Mouse (Mus musculus) yolk sac, embryonic 10.5 days (tissue): ENCODE measurements around the gene Ddx25.
A peak's percentile ranks its signal among the peaks of the same experiment; 100 is the strongest.

Source experiments
- DNase-seq: peaks from one replicate; pipeline ENCODE4 v3.0.0-alpha.2; 2017; ENCODE audit warnings: low spot score

The Ddx25 gene

DNA sequence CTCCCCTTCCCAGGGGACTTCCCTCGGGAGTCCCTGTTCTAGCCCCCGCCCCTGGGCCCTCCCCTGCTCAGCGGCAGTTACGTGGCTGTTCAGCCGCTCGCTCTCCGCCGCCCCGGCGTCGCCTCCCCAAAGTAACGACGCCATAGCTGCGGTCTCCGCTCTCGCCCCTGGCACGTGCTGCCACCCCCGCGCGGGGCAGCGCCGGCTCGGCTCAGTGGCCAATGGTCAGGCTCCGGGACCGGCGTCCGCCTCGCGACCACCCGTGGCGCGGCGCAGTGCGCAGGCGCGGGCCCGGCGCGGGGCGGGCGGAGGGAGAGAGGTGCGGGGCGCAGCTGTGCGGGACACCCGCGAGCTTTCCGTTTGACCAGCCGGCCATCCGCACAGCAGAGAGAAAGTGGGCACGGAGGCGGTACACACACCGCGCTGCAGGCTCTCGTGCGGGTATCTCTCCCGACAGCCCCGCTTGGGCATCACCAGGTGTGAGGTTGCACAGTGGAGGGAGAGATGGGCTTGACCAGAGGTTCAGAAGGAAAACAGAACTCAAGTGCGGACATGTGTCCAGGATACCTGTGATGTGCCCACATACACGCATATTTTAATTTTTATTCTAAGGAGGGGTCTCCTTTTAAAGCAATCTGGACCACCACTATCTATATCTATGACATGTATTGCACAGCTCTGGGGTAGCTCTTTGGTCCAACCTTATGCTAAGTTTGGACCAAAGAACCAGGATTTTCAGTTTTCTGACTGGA lies at the start of gene Ddx25, which contains the start of gene Pus3:
TSS of gene Ddx25 (minus strand) at position 272 of the 752 bp plus-strand sequence.
TSS of gene Pus3 (plus strand) at position 339 of the 752 bp plus-strand sequence.
- peak; percentile 60 for DNase-seq

DNA sequence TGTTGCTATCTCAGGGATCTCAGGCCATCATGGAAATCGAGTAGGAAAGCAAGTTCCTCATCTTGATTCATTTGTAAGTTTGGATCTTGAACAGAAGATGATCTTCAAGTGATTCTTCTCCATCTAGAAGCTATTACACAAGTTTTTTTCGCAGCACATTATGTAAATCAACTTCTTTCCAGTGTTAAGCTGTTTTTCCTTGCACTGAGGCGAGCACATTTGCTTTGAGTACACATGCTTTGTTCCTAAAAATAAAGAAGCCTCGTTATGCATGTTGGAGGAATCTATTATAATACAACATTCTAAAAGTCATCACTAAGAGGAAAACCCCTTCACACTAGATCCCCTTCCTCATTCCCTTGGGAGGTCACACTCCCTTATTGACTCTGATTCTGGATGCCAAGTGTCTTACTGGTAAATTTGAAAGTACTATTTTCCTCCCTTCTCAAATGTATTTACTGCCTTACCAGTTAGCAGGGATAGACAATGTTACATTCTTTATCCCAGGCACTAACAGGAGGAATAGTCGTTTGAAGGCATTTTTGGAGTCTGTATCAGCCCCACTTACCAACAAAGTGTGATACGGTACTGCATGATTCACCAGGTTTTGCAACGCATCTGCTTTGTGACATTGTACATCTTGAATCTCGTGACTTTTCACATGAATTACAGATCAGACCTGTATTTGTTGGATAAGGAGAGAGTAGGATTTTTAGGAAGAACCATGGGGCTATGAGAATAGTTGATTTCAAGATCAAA lies 49.5 kb upstream of the Ddx25 start:
- DNase-seq = no peak

DNA sequence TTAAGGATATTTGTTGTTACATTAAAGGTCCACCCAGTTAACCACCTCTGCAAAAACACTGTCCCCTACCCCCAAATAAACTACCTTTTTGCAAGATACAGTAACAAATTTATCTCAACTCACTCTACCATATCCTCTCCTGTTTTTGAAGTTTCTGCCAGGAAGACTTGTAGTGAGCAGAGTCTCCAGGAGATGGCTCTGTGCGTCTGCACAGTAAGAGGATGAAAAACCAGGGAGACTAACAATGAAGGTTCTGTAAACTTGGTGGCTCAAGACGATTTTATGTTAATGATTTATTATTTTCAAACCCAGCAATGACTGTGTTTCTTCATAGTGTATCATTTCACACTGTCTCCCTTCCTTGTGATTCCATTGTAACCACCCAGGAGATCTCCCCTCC lies 34.6 kb upstream of the Ddx25 start:
- DNase-seq = no peak

DNA sequence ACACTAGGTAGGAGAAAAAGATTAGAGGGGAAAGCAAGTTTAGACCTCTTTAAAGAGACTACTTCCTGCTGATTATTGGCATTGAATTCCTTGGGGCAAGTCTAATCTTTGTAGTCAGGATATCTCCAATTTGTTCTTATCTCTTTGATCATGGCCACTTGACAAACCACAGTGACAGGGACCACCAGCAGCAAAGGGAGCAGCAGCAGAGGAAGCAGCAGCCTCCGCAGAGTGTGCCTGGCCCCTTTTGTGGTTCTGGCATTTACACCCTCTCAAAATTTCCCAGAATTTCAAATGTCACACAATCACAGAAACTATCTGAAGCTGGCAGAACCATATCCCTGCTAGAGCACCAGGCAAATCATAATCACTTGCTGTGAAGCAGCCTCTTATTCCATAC lies 29.3 kb upstream of the Ddx25 start:
- no peak for DNase-seq

DNA sequence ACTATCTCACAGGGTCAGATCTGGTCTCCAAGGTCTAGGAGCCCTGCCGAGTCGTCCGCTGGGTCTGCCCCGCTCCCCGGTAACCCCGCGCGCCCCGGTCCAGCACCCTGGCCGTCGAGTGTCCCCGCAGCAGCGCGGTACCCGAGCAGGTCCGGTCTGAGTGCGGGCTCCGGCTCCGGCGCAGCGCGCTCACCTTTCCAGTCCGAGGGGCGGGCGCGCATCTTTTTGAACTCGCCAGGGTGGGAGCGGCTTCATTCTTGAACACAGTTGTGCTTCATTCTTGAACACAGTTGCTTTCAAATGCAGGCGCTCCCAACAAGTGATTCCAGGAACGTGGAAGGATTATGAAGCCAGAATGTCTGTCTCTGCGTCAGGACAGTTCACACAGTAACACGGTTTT lies 16.1 kb upstream of the Ddx25 start:
- no peak for DNase-seq

DNA sequence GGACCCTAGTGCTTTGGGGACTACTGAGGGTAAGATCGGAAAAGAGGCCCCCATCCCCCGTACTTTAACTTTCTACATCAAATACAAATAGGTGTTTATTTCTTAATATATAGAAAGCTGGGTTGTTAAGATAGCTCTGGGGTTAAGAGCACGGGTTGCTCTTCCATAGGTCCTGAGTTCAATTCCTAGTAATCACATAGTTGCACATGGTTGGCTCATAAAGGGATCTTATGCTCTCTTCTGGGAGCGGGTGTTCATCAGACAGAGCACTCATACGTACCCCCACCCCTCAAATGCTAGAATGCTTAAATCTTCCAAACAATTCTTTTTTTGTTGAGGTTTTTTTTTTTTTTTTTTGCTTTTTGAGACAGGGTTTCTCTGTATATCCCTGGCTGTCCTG lies 12.3 kb upstream of the Ddx25 start:
- no peak for DNase-seq

DNA sequence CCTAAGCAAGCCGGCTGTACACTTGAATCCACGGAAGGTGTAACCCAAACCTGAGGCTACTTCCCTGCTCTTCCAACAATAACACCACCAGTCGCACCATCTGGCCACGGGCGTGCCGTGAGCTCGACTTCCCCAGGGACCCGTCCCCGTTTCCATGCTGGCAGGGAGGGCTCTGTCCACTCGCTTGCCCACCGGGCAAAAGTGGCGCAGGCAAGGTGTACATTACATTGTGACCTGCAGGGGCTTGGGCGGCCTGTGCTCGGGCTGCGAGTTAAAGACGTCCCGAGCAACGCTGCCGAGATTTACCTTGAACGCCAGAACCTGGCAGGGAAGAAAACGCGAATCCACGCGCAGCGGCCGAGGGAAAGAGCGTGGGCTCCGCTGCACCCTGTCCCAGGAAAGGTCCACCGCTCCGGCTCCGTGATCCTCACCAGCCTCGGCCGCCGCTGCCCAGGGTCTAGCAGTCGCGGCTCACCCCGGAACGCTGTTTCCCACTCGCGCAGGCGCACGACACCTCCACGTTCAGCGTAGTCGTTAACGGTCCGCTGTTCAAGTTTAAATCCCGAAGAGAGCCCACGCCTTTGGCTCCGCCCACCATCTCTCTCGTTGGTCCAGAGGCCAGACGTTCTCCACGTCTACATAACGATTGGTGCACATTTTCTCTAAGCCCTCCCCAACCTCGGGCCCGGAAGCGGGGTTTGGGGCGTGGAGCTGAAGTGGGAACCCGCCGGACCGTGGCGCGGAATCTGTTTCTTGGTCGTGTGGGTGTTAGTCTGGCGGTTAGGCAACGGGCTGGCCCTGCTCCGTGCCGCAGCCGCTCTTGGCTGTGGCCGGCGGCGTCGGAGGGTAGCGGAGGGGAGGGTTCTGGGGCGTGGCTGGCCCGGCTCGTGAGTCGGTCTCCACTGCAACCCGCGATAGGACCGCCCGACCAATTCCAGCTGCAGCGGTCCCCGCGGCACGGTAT lies 11.5 kb upstream of the Ddx25 start, which contains the start of the genes Pate2 and Hyls1:
TSS of gene Pate2 (plus strand) at position 714 of the 964 bp plus-strand sequence.
TSS of gene Hyls1 (minus strand) at position 828 of the 964 bp plus-strand sequence.
- DNase-seq = peak; percentile 94

DNA sequence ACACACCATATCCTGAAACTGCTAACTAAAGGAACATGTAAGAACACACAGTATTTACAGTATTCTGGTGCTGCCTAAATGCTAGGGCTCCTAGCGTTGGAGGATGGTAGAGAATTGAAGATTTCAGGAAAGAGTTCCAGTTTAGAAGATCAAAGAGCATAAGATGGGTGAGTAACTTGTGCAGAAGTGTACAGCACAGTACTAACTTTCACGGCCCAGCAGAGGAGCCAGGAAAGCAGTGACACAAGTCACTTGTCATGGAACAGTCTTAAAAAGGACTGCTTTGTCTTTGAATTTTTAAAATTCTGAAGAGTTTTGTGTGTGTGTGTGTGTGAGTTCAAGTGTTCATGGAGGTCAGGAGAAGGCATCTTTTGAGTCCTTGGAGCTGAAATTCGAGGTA lies 9.7 kb upstream of the Ddx25 start:
- DNase-seq = no peak

DNA sequence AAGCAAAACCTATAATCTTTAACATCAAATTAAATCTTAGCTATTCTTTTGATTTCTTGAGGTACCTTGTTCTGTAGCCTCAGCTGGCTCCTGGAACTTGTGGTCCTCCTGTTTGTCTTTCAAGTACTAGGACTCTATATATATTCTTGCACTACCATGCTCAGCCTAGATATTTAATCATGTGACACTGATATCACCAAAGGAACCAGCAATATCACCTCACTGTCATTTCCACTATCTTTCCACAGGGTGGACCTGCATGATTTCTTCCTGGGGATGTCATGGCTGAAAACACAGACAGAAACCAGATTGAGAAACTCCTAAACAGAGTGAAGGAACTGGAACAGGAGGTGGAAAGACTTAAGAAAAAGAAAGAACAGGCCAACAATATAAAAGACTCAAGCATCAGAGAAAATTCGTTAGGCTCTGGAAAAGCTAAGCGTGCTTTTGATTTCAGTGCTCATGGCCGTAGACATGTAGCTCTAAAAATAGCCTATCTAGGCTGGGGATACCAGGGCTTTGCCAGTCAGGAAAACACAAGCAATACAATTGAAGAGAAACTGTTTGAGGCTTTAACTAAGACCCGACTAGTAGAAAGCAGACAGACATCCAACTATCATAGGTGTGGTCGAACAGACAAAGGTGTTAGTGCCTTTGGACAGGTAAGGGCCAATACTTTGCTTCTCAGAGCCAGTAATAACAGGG lies 6.4 kb upstream of the Ddx25 start:
- no peak for DNase-seq

DNA sequence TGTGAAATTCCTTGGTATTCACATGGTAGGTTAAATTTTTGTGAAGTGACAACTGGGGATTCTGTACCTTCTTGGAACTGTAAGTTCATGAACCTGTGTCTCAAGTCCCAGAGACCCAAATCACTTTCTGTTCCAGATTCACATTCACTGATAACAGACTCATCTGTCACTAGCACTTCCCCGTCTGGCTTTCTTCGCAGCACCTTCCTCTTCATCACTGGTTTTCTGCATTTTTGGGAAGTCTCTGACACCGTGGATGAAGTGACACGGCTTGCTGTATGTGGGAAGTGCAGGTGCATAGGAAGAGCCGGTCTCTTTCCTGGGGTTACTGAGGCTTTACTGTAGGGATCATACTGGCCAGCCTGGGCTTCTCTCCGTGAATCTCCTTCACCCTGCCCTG lies 3.3 kb upstream of the Ddx25 start:
- DNase-seq = no peak

DNA sequence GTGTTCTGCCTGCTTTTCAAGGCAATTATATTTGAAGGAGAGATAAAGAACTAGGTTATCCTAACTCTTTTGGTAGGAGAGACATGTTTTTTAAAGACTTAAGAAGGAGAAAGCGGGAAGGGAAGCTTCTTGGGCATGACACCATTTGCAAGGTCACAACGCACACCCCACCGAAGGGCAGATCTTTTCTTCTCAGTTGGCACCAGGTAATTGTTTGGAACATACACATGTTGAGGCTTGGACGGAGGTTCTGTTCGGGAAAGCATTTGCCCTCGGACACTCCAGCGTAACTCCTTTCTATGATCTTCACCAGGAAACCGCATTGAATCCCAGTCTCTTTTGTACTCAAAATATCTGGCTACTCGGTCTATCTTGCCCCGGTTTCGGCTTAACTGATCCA lies 2.7 kb upstream of the Ddx25 start:
- DNase-seq = no peak

DNA sequence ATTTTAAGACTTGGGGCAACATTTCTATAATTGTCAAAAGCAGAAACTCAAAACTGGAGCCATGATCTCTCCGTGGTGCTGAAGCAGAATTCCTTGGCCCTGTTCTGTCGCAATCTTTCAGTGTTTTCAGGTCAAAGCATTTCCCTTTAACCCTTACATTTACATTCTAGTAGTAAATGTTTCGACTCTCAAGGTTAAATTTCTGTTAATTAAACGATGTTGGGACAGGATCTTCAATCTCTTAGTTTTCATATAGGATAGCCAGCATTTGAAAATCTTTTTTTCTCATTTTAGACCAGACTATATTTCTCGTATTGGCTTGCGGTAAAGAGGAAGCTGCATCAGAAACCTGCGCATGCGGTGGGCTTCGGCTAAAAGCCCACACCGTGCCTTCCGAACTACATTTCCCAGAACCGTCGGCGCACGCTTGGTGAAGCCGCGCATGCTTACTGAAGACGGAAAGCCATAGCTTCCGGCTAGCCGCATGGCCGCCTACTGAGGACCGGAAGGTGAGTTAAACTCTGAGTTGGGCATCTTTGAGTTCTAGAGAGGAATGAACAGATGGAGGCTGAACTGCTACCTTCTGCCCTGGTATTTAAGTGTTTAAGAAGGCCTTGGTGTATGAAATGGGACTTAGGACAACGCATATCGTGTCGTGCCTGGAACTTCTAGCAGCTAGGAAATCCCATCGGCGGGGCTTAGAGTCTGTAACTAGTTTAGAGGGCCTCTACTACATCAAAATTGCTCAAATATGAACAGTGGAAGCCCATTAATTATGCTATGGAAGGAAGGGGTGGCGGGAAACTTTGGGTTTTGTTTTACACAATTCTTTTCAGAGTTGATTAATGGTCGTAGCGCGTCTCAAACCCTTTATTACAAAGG lies 922 bp upstream of the Ddx25 start:
- DNase-seq = peak; percentile 84

DNA sequence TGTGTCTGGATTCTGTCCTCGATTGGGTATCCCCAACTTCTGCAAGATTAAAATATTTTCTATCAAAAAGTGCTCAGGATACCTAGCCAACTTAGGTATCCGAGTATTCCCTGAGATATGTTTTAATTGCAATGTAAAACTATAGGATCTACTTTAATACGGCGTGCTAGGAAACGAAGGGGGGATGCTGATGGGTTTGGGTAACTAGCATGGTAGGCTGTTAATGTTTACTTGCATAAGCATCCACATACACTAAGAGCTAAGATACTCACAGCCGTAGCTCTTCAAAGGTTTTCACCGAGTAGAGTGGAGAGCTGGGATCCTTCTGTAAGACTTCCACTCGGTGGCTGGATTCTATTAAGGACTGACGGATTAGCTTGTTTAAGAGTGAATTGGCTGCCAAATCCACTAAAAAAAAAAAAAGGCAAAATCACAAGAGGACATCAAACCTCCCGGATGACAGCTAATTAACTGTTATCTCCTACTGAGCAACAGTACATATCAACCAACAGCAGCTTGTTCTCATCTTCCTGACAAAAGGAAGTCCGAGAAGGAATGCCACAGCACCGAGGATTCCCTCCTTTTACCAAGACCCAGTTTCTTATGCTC lies 1.7 kb downstream of the Ddx25 start:
- DNase-seq = no peak

DNA sequence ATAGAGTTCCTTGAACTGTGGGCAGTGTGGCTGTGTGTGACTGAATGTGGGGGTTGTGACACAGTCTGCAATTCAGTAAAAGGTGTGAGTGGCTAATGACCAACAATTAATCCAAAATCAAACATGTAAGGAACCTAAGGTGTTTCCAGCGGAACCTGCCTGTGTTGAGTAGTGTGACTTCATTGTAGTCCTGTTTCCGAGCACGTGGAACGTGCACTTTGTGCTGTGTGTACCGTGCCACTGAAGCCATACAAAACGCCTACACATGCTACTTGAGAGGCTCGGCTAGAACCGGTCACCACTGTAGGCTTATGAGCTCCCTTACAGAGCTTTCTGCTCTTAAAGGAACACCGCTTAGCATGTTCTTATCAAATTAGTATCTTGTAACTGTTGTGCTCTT lies 9.9 kb downstream of the Ddx25 start:
- no peak for DNase-seq

DNA sequence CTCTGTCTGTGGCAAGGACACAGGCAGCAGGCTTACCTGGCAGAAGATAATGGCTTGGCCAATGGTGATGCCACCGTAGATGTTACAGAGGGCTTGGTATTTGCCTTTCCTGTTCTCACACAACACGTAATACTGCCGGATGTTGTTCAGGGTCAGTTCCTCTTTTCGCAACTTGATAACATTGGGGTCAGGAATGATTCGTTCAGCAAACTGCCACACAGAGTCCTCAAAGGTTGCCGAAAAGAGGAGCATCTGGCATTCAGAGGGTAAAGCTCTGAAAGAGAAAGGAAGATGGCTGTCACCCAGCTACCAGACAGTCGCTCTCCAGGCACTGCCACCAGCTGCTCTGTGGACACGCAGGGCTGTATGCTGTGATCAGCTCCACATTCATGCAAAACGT lies 11.6 kb downstream of the Ddx25 start:
- no peak for DNase-seq

DNA sequence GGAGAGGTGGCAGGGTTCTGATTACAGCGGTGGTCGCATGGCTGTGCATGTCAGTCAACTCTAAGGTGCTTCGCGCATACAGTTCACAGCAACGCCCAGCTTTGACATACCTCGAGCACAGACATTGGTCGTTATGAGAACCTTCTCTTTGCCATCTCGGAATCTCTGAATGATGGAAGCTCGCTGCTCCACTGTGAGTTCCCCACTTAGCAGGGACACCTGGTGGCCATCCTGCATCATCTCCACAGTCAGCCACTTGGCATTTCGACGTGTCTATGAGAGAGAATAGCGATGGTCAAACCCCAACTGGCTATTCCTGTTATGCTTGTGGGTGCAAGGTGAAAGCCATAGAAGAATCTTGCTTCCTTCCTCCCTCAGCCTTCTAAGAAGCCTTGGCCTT lies 12.6 kb downstream of the Ddx25 start:
- no peak for DNase-seq

DNA sequence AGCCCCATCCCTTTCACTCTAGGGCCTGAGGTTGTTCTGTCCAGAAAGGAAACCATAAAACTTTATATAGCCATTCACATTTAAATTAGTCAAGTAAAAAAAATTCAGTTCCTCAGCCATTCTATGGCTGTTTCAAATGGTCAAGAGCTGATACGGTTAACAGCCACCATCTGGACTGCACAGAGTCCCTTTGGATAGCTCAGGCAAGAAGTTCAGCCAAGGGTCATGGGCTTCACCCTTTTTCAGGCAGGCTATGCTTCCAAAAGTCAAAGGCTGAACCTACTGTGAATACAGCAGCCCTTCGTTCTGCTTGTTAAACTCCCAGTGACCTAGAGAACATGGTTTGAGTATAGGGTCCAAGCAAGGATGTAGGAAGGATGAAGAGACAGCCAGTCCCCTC lies 13.7 kb downstream of the Ddx25 start:
- no peak for DNase-seq

DNA sequence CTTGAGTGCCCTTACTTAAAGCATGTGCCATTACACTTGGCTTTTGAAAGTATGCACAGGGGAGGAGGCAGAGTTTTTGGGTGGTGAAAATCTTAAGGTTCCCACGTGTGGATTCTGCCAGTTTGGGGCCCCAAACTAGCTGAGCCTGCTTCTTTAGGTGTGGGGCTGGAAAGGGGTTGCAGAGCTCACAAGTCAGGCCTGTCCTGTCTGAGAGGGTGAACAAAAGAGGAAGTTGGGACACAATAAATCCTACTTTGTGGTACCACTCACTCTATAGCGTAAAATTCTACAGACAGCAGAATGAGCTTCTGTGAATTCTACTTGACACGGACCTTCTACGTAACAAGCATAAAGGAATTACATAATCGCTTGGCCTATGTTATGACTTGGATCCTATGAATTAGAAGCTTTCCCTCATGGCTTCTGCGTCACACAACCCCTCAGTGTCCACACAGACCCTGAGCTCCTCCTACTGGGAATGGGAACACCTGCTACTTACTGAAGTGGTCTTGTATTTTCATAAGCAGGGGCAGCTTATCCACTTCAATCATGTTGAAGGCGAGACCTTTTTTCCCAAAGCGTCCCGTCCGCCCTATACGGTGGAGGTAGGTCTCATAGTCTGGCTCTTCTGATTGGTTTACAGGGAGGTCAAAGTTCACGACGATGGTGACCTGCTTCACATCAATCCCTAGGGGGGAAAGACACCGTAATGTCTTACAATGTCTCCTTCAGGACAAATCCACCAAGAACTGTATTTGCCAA lies 15.0 kb downstream of the Ddx25 start:
- DNase-seq = no peak

DNA sequence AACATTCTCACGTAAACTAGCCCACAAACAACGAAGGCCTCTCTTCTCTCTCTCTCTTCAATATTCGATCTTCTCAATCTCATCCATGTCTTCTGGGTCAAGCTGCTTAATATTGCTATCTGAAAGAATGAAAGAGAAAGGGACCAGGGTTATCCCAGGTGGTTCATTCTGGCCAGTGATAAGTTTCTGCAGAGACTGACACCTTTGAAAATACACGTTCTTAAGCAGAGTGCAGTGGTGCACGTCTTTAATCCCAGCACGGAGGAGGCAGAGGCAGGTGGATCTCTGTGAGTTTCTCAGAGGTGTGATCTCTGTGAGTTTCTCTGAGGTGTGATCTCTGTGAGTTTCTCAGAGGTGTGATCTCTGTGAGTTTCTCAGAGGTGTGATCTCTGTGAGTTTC lies 16.4 kb downstream of the Ddx25 start:
- no peak for DNase-seq
